Mouse (Mus musculus): ENCODE results near the gene S100a6. TPM values are rescaled to one million over a fixed set of nuclear protein-coding genes. Genes with fewer than 3 reads are reported as not detected.

Gene S100a6
- polyA plus RNA-seq, 1 experiment = not detected

GRCm38 (mm10) chr3:90597736-90598135 lies 14.9 kb upstream of the S100a6 start:
- no peak overlapping the region for H3K4me3 ChIP-seq (replicated peaks)
- H3K4me1 ChIP-seq (ENCODE audit: control insufficient read depth) = no peaks in the 10 kb centered on the region
- TF ChIP-seq TAL1 (IDR thresholded peaks at IDR 0.05; ENCODE audit: low read length) = no peak
- no peak for TF ChIP-seq GATA1 (IDR thresholded peaks at IDR 0.05; ENCODE audit: low read length)
- no peaks in the 10 kb centered on the region for H3K36me3 ChIP-seq (ENCODE audit: control insufficient read depth)
- H3K27me3 ChIP-seq (ENCODE audit: control insufficient read depth) = no peaks in the 10 kb centered on the region
- H3K9me3 ChIP-seq (ENCODE audit: control insufficient read depth, low read length) = no peaks in the 10 kb centered on the region

GRCm38 (mm10) chr3:90598212-90598611 lies 14.5 kb upstream of the S100a6 start:
- H3K36me3 ChIP-seq (ENCODE audit: control insufficient read depth) = no peaks in the 10 kb centered on the region
- TF ChIP-seq GATA1 (IDR thresholded peaks at IDR 0.05; ENCODE audit: low read length) = no peak
- no peak for TF ChIP-seq TAL1 (IDR thresholded peaks at IDR 0.05; ENCODE audit: low read length)
- no peaks in the 10 kb centered on the region for H3K27me3 ChIP-seq (ENCODE audit: control insufficient read depth)
- H3K4me3 ChIP-seq (replicated peaks) = no peak overlapping the region
- no peaks in the 10 kb centered on the region for H3K9me3 ChIP-seq (ENCODE audit: control insufficient read depth, low read length)
- H3K4me1 ChIP-seq (ENCODE audit: control insufficient read depth) = no peaks in the 10 kb centered on the region

DNA sequence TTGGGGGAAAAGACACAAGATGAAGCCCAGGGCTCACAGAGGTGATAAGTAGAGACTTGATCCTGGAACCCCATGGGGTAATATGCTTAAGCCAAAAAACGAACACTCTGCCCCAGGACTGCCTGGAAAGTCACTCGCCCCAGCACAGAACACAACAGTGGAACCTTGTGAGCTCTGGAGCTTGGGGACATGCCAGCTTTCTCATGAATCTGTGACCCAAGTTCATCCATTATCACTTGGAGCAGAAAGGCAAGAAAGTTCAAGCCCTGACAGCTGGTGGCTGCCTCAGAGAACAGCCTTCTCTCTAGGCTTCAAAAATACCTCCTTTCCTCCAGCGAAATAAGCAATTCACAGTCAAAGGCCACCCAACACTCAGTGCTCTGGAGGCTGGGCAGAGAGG lies 13.3 kb upstream of the S100a6 start:
- TF ChIP-seq GATA1 (IDR thresholded peaks at IDR 0.05; ENCODE audit: low read length) (no peak), TAL1 (IDR thresholded peaks at IDR 0.05; ENCODE audit: low read length) (no peak)
- H3K27me3 ChIP-seq (ENCODE audit: control insufficient read depth) = no peaks in the 10 kb centered on the region
- no peaks in the 10 kb centered on the region for H3K36me3 ChIP-seq (ENCODE audit: control insufficient read depth)
- no peaks in the 10 kb centered on the region for H3K4me1 ChIP-seq (ENCODE audit: control insufficient read depth)
- H3K4me3 ChIP-seq (replicated peaks) = no peak overlapping the region
- no peaks in the 10 kb centered on the region for H3K9me3 ChIP-seq (ENCODE audit: control insufficient read depth, low read length)

- no peaks in the 10 kb centered on the region for H3K9me3 ChIP-seq (ENCODE audit: control insufficient read depth, low read length)
- no peaks in the 10 kb centered on the region for H3K4me1 ChIP-seq (ENCODE audit: control insufficient read depth)
- H3K4me3 ChIP-seq (replicated peaks) = no peak overlapping the region
- H3K36me3 ChIP-seq (ENCODE audit: control insufficient read depth) = no peaks in the 10 kb centered on the region
- no peak for TF ChIP-seq GATA1 (IDR thresholded peaks at IDR 0.05; ENCODE audit: low read length)
- TF ChIP-seq TAL1 (IDR thresholded peaks at IDR 0.05; ENCODE audit: low read length) = no peak
- H3K27me3 ChIP-seq (ENCODE audit: control insufficient read depth) = no peaks in the 10 kb centered on the region
These were observed 12.6 kb upstream of the S100a6 start for GRCm38 (mm10) chr3:90600036-90600435.

DNA sequence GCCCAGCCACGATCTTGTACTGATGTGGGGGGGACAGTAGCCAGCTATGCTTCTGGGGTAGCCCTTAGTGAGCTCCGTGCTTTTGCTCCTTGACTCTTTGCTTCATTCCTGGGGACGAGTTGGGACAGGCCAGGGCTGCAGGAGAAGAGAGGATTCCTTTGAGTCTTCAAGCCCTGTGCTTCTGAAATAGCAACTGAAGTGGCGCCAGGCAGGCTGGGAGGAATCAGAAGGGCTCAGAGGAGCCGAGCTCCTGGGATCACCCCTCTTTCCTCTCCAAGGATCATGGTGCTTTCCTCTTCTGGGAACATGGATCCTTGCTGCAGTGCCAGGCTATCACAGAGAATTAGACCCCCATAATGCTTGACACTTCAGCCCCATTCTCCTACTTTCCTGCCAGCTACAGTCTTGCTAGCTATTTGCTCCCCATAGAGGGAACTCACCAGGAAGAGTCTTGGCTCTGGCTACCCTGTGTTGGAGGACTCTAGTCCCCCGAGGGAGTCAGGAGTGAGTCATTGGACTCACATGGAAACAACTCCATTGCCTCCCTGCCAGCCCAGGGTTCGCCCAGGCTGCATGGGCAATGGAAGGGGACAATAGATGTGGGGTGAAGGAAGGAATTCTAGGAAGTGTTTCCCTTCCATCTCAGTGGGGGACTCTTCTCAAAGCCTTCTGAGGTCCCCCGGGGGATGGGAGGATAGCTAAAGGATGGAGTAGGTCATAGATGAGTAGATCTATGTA lies 12.1 kb upstream of the S100a6 start:
- Histone ChIP-seq H3K9me3 (ENCODE audit: control insufficient read depth, low read length) (no peaks in the 10 kb centered on the region), H3K4me3 (replicated peaks) (no peak overlapping the region), H3K4me1 (ENCODE audit: control insufficient read depth) (no peaks in the 10 kb centered on the region), H3K36me3 (ENCODE audit: control insufficient read depth) (no peaks in the 10 kb centered on the region), H3K27me3 (ENCODE audit: control insufficient read depth) (no peaks in the 10 kb centered on the region)
- TF ChIP-seq TAL1 (IDR thresholded peaks at IDR 0.05; ENCODE audit: low read length) (no peak), GATA1 (IDR thresholded peaks at IDR 0.05; ENCODE audit: low read length) (no peak)

DNA sequence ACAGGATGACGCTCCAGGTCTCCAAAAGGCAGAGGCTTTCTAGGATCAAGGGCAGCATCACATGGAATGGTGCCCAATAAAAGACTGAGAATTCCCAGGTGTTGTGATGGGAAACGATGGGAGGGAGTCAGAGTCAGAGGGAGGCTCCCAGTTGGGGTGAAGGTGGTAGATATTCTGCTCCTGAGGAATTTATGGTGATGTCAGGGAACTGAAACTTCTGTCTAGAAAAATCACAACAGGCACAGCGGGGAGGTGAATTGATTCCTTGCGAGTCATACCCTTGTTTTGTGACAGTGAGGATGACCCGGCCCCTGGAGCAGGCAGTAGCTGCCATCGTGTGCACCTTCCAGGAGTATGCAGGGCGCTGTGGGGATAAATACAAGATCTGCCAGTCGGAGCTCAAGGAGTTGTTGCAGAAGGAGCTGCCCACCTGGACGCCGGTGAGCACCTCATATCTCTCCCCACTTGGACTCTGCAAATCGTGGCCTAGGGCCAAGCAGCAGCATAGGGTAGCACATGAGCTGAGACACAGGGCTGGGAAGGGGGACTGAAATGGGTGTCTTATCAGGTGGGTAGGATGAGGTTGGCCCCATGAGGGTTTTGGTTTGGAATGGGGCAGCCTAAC lies 11.1 kb upstream of the S100a6 start, which contains the start of gene Gm42674:
Gm42674 (plus strand) TSS at position 419 of the 625 bp plus-strand sequence.
- Histone ChIP-seq H3K4me1 (ENCODE audit: control insufficient read depth) (no peaks in the 10 kb centered on the region), H3K4me3 (replicated peaks) (no peak within 1 kb of the TSS), H3K27me3 (ENCODE audit: control insufficient read depth) (no peaks in the 10 kb centered on the region), H3K9me3 (ENCODE audit: control insufficient read depth, low read length) (no peaks in the 10 kb centered on the region), H3K36me3 (ENCODE audit: control insufficient read depth) (no peaks in the 10 kb centered on the region)
- no peak for TF ChIP-seq TAL1 (IDR thresholded peaks at IDR 0.05; ENCODE audit: low read length)
- TF ChIP-seq GATA1 (IDR thresholded peaks at IDR 0.05; ENCODE audit: low read length) = no peak

DNA sequence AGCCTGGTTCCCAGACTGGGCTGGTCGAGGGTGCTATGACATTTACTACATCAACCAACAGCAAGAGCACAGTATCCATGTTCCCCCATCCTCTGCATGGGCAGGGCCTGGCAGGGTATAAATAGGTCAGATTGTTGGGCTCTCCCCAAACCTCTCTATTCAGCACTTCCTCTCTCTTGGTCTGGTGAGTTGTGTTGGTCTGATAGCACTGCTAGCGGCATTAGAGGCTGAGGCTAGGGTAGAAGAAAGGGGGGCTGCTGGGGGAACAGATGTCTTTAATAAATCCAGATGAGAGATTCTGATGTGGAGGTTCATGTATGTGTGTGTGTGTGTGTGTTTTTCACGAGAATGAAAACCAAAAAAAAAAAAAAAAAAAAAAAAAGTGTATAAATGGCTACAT lies 9.1 kb upstream of the S100a6 start, which contains the start of gene S100a4:
S100a4 (plus strand) TSS at position 149 of the 400 bp plus-strand sequence.
- Histone ChIP-seq H3K9me3 (ENCODE audit: control insufficient read depth, low read length) (no peaks in the 10 kb centered on the region), H3K27me3 (ENCODE audit: control insufficient read depth) (no peaks in the 10 kb centered on the region), H3K36me3 (ENCODE audit: control insufficient read depth) (no peaks in the 10 kb centered on the region), H3K4me3 (replicated peaks) (no peak within 1 kb of the TSS), H3K4me1 (ENCODE audit: control insufficient read depth) (no peaks in the 10 kb centered on the region)
- TF ChIP-seq GATA1 (IDR thresholded peaks at IDR 0.05; ENCODE audit: low read length) (no peak), TAL1 (IDR thresholded peaks at IDR 0.05; ENCODE audit: low read length) (no peak)

DNA sequence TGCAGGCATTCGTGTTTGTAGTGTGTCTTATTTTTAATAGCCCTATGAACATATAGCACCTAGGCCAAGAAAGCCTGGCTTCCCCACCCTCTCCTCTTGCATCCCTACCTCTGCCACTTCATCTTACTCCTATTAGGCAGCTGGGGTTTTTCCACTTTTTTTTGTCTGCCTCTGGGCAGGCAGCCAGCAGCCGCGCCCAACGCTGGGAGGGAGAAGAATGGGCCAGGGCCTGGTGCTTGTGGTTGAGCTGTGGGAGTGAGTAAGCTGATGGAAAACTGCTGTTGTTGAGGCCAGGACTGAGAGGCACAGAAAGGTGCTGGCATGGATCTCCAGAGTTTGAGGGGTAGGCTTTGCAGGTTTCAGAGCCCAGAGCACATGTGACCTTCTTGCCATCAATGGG lies 8.3 kb upstream of the S100a6 start:
- TF ChIP-seq GATA1 (IDR thresholded peaks at IDR 0.05; ENCODE audit: low read length) (no peak), TAL1 (IDR thresholded peaks at IDR 0.05; ENCODE audit: low read length) (no peak)
- Histone ChIP-seq H3K27me3 (ENCODE audit: control insufficient read depth) (no peaks in the 10 kb centered on the region), H3K4me1 (ENCODE audit: control insufficient read depth) (no peaks in the 10 kb centered on the region), H3K9me3 (ENCODE audit: control insufficient read depth, low read length) (no peaks in the 10 kb centered on the region), H3K4me3 (replicated peaks) (no peak overlapping the region), H3K36me3 (ENCODE audit: control insufficient read depth) (no peaks in the 10 kb centered on the region)

DNA sequence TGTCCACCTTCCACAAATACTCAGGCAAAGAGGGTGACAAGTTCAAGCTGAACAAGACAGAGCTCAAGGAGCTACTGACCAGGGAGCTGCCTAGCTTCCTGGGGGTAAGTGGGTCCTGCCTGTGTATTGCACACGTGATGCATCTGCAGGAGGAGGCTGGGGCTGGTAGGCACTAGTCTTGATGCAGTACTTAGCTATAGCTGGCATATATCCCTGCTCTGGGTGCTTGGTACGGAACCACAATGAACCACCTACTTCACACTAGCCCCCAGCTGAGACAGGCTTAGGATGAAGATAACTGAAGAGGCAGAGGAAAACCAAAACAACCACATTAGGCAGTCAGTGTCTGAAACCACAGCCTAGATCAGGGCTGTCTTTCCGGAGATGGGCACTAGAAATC lies 7.6 kb upstream of the S100a6 start:
- Histone ChIP-seq H3K4me1 (ENCODE audit: control insufficient read depth) (no peaks in the 10 kb centered on the region), H3K27me3 (ENCODE audit: control insufficient read depth) (no peaks in the 10 kb centered on the region), H3K4me3 (replicated peaks) (no peak overlapping the region), H3K36me3 (ENCODE audit: control insufficient read depth) (no peaks in the 10 kb centered on the region), H3K9me3 (ENCODE audit: control insufficient read depth, low read length) (no peaks in the 10 kb centered on the region)
- TF ChIP-seq TAL1 (IDR thresholded peaks at IDR 0.05; ENCODE audit: low read length) (no peak), GATA1 (IDR thresholded peaks at IDR 0.05; ENCODE audit: low read length) (no peak)

Data from erythroblast, embryonic 14.5 days (primary cell).